Mouse (Mus musculus): ENCODE results near the gene Guca1b. TPM values are rescaled to one million over a fixed set of nuclear protein-coding genes. Genes with fewer than 3 reads are reported as not detected.
A peak's percentile ranks its signal among the peaks of the same experiment; 100 is the strongest.

The Guca1b gene
- not detected in 2 replicates for total RNA-seq (2015; ENCODE audit: low replicate concordance)
- not detected in 2 replicates for total RNA-seq (2017; ENCODE audit: low replicate concordance)

DNA sequence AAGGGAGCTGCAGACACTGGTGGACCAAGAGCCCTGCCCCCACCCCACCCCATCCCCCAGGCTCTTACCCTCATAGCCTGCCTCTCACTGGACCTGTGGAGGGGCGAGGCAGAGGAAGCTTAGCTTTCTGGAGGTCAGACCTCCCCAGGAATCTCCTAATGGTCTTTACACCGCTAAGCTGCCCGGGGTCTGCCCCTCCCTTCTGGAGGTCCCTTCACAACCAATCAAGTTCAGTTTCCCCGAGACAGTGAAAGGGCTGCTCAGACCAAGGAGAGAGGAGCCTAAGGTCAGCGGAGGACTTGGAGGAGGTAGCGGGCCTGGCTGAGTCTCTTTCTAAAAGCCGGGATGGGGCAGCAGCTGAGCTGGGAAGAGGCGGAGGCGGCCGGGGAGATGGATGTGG is at the start of gene Guca1b:
TSS of gene Guca1b (plus strand) at position 249 of the 400 bp plus-strand sequence.
- ATAC-seq (replicated peaks; ENCODE audit: low FRiP score, poor library complexity, severe bottlenecking) = no peak

DNA sequence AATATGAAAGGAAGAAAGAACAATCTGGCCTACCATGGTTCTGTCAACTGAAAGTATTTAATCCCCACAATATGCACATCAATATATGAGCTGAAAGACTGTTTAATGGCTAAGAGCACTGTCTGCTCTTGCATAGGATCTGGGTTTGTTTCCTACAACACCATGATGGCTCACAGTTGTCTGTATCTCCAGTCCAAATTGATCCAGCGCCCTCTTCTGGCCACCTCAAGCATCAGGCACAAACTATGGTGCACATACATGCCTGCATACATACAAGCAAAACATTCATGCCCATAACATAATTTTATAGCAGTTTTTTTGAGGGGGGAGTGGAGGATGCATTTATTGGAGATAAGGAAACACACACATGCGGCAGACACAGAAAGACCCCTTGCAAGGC is 42.1 kb upstream of the Guca1b start:
- no peak for ATAC-seq (replicated peaks; ENCODE audit: low FRiP score, poor library complexity, severe bottlenecking)

DNA sequence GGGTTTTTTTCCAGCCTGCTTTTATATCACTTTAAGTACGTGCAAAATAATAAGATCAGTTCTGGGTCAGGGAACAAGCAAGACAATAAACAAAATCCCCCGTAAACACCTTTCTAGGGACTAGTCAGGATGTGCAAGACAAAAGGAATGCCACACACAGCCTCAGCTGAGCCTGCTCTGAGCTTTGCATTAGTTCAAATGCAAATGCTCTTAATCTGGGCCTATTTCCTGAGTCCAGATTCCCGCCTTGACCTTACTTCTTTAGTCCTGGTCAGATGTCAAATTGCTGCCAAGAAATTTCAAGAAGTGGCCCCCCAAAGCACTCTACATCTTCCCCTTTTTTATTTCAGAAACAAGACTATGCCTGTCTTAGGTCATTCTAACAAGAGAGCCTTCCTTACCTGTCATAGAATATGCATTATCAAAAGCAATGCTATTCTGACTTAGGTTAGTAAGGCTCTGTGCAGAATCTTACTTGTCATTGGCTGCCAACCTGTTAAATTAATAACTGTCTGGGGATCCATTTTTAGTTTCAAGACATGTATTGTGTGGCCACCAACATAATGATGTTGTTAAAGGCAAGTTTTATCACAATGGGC is 35.4 kb upstream of the Guca1b start:
- no peak for ATAC-seq (replicated peaks; ENCODE audit: low FRiP score, poor library complexity, severe bottlenecking)

DNA sequence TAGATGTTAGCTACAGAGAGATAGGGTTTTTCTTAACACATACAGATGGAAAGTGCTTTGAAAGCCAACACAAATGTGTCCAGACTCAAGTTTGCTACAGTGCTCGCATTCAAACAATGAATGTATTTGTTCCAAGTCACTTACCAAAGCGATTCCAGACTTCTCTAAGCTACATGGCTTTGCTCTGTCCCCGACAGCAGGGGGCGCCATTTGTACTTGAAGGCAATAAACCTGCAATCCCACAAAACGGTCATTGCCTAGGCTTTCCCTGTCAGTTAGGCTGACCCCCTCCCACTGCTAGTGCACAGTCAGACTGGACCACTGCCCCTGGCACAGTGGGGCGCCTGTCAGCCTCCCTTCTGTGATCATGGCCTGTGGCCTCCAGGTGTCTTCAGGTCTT is 25.2 kb upstream of the Guca1b start:
- ATAC-seq (replicated peaks; ENCODE audit: low FRiP score, poor library complexity, severe bottlenecking) = peak; percentile 52; the same call in 1 of the 2 replicates

DNA sequence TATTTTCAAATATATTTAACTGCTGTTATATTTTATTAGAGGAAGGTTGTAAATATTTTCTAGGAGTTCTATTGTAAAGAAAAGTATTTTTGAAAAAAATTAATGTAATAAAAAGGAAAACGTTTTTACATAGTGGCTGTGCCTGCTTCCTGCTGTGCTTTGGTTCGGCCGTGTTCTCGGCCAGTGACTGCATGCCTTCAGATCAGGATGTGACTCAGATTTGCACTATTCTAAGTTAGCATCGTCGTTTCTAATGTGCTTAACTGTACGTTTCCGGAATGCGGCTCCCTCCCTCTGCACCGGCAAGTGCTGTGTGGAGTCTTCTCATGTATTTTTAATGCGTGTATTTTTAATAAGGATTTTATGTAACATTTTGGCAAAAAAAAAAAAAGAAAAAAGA is 23.9 kb upstream of the Guca1b start:
- no peak for ATAC-seq (replicated peaks; ENCODE audit: low FRiP score, poor library complexity, severe bottlenecking)

DNA sequence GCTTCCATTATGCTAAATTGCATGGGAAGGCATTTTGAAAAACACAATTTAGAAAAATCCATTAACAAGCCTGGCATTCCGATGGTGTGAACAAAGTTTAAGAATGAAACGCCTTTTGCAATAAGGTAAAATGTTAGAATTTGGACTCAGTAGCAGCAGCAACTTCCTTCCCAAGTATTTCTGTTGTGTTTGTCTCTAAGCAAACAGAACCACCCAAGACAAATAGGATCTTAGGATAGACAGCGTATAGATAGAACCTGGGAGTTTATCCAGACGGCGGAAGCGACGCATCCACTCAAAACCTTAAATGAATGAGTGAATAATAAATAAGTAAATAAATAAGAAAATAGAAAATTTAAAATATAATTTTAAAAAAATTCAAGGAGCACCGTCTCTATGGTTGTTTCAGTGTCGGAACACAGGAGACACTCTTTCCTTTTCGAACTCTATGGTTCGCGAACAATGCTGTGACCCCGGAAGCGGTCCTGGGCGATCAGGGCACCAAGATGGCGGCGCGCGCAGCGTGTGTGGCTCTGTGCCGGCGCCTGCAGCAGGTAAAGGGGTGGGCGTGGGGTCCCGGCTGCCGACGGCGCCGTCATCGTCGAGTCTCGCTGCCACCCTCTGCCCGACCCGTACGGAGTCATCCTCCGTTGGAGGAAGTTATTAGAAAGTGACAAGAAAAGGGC is 16.6 kb upstream of the Guca1b start, which contains the start of gene Mrps10:
TSS of gene Mrps10 (plus strand) at position 487 of the 686 bp plus-strand sequence.
- ATAC-seq (replicated peaks; ENCODE audit: low FRiP score, poor library complexity, severe bottlenecking) = peak; percentile 86

DNA sequence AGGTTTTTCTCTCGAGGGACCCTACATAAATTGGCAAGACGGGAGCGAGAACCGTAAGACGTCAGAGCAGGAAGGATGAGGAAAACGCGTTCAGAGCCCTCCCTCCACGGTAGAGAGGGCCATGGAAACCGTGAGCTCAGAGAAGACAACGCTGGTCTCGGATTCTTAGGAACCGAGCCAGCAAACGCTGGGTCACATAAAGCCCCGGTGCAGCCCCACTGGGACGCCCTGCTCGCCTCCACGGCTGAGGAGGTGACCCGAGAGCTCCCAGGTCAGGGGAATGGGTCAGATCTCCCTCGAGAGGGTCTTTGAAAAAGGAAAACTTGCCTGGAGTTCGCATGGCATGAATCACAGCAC is 16.1 kb upstream of the Guca1b start:
- peak; percentile 21; the same call in 1 of the 2 replicates for ATAC-seq (replicated peaks; ENCODE audit: low FRiP score, poor library complexity, severe bottlenecking)

DNA sequence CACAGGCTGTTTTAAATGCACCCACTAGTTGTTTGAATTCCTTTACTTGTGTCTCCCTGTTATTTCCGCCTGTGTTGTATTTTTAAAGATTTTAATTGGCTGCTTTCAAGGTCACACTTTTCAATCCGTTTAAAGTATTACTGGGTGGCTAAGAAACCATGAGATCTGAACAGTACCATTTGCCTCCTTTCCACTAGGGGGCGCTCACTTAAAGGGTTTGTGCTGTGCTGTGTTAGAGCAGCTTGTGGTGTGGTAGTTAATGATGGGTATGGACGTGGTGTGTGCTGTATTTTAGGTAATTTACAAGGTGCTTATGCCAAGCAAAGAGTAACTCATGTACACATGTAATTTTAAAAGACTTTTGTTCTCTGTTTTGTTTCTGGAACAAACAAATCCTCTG is 13.7 kb upstream of the Guca1b start:
- peak; percentile 67 for ATAC-seq (replicated peaks; ENCODE audit: low FRiP score, poor library complexity, severe bottlenecking)

DNA sequence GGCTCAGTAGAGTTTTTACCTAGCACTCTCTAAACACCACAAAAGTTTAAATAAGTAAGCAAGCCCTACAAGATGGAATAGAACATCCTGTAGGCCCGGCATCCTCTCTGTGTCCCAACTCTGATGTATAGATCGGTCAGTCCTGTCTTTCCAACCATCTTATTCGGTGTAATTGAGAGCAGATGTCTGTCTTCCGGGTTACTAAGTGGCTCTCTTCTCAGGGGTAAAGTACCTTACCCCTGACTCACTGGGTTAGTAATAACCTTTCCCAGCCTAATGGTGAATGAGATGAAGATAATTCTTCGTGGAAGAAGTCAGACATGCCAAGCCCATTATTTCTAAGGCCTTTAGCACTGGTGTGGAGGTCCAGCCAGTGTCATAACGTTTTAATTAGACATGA is 11.2 kb upstream of the Guca1b start:
- no peak for ATAC-seq (replicated peaks; ENCODE audit: low FRiP score, poor library complexity, severe bottlenecking)

DNA sequence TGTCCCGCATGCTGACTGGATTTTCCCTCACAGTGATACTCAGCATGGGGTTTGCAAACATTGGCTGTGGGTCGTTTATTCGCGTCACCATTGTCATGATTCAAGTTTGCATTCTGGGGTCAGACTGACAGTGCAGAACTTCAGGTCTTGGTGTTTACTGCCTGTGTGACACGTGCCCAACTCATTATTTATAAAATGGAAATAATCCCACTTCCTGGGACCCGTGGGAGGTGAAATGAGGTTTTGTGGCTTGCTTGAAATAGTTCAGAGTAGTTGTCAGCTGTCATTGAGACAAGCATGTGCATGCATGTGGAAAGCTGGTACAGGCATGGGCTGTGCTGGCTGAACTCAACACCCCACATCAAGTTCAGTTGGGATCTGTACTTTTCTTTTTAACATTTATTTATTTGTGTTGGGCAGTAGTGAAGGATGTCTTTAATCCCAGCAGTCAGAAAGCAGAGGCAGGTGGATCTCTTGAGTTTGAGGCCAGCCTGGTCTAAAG is 8.4 kb upstream of the Guca1b start:
- ATAC-seq (replicated peaks; ENCODE audit: low FRiP score, poor library complexity, severe bottlenecking) = no peak

DNA sequence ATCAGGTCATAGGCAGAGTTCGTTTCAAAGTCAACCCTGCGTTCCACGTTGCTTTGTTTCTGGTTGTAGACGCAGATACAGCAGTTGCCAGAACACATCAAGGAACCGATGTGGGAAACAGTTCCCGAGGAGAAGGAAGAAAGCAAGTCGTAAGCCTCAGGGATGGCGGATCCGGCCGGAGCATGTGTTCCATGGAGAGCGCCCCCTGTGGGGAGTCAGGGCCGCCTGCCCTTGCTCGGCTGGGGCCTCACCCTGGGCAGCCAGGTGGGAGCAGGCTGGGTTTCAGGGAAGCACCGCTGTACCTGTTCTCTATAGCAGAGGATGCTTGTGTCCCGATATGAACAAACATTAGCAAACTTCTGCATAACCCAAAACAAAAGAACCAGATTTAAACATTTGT is 7.1 kb upstream of the Guca1b start:
- ATAC-seq (replicated peaks; ENCODE audit: low FRiP score, poor library complexity, severe bottlenecking) = no peak

DNA sequence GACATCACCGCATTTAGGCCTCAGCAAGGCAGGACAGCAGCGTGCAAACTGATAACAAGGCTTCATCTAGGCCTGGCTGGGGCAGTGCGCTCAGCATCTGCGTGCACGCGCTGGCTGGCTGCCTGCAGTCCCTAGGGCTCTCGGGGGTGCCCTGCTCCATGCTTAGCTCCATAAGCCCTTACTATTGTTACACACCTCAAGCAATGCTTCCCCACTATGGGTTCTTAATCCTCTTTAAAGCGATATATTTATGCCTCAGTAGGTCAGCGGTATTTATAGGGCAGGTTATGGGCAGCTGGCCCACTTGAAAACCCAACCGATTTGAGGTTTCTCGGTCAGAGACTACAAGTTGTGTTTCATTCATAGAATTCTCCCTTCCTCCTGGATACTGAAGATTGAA is 3.3 kb upstream of the Guca1b start:
- ATAC-seq (replicated peaks; ENCODE audit: low FRiP score, poor library complexity, severe bottlenecking) = no peak

DNA sequence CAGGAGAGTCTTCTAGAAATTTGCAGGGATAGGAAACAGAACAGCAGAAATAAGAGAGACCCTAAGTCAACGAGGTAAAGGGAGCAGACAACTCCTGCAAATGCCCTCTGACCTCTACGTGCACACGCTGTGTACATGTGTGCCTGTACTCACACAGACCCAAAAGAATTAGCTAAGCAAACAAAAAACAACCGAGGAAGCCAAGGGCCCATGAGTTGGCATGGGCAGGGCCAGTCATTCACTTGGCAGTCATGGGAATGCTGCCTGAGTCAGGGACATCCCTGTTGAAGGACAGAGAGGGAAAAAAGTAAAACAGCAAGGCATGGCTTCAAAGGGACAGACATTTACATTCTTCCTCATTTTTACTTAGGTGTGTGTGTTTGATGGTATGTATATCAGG is 1.9 kb upstream of the Guca1b start:
- no peak for ATAC-seq (replicated peaks; ENCODE audit: low FRiP score, poor library complexity, severe bottlenecking)

DNA sequence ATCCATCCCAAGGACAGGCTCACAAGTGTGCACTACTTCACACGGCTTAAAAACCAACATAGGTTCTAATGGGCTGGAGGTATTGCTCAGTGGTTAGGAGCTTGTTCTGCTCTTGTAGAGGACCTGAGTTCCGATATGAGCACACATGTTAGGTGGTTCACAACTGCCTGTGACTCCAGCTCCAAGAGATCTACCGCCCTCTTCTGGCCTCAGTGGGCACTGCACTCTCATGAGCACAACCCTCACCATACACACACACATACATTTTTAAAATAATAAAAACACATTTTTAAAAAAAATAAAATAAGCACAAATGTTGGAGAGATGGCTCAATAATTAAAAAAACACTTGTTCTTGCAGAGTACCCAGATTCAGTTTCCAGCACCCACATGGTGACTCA is 1.1 kb upstream of the Guca1b start:
- ATAC-seq (replicated peaks; ENCODE audit: low FRiP score, poor library complexity, severe bottlenecking) = no peak

DNA sequence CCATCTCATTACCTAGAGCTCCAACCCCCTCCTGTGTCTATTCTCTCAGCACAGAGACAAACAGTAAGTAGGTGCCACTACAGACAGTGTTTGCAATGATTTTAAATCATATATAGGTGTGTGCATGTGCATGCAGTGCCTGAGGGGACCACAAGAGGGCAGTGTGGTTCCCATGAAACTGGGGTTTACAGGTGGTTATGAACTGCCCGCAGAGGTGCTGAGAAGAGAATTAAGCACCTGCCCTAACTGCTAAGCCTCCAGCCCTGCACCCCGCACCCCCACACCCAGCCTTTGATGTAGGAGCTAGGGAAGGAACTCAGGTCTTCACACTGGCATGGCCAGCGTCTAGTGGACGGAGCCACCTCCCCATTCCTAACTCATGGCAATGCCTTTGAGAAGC is 1.5 kb downstream of the Guca1b start:
- no peak for ATAC-seq (replicated peaks; ENCODE audit: low FRiP score, poor library complexity, severe bottlenecking)

DNA sequence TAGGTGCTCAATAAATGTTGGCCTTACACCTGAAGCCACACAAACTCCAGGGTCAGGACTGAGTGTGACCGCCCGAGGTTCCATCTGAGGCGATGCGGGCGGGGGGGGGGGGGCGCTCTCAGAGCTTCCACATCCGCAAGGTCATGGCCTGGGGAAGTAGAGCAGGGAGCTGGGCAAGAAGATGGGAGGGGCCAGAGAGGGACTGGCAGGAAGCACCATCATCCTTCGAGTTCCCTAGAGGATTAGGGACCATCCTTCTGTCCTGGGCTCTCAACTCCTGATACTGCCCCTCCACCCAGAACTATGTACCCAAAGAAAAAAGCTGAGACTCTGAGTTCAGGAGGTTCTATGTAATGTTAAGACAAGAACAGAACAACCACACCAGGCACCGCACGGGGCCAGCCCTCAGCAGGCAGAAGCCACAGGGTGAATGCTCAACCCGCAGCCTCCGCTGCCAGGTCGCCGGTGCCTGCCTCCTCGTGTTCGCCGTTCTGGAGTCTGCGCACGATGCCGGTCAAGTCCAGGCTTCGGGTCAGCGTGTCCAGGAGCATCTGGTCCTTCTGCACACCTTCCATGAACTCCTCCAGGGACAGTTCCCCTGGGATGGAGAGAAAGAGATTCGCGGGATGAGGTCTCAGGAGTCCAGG is 9.2 kb downstream of the Guca1b start:
- ATAC-seq (replicated peaks; ENCODE audit: low FRiP score, poor library complexity, severe bottlenecking) = no peak

DNA sequence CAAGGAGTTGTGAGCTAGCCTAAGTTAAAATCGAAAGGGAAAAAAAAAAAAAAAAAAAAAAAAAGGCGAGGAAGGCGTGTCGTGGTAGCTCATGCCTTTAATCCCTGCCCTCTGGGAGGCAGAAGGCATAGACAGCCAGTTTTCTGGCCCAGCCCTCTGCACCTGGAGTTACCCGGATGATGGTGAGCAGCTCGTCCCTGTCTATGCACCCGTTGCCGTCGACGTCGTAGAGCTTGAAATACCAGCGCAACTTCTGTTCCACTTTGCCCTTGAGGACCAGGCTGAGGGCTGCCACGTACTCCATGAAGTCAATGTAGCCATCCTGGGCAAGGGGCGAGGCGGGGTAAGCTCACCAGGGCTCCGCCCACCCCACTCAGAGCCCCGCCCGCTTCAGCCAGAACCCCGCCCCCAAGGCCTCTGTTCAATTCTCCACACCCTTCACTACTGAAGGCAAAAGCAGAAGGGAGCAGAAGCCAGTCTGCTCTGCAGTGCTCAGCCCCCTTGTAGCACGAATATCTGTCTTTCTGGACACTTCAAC is 10.3 kb downstream of the Guca1b start:
- peak; percentile 57; the same call in 1 of the 2 replicates for ATAC-seq (replicated peaks; ENCODE audit: low FRiP score, poor library complexity, severe bottlenecking)

DNA sequence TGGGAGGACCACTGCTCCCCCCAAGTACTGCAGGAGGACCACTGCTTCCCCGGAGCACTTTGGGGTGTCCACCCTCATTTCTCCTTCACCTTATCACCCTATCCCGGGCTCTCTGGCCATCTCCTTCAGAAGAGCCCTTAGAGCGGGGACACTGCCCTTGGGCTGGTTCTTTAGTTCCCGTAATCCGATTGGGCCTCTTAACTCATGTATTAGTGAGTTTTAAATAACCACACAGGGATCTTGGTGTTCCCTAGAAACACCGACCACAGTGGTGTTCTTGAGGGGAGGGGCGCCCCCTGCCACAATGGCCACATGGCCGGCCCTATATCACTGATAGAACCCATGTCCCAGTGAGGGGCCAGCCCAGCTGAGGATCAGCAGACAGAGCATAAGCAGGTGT is 13.9 kb downstream of the Guca1b start:
- no peak for ATAC-seq (replicated peaks; ENCODE audit: low FRiP score, poor library complexity, severe bottlenecking)

DNA sequence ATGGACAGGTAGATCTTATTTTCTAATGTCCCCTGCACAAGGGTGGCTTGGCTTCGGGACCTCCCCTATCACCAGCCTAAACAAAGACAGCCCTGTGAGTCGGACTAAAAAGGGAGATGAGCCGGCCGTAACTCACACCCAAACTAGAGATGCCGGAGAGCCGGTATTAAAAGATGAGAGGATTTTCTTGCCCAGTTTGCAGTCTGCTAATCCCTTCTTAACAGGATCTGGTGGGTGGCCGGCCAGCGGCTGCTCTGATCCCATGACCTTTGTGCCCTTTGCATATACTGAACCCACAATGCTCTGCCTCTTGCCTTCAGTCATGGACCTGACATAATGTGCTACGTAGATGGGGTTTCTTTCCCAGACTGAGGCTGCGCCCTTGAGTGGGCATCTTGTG is 15.3 kb downstream of the Guca1b start, which contains the start of gene Guca1a:
TSS of gene Guca1a (minus strand) at position 134 of the 400 bp plus-strand sequence.
- ATAC-seq (replicated peaks; ENCODE audit: low FRiP score, poor library complexity, severe bottlenecking) = no peak

DNA sequence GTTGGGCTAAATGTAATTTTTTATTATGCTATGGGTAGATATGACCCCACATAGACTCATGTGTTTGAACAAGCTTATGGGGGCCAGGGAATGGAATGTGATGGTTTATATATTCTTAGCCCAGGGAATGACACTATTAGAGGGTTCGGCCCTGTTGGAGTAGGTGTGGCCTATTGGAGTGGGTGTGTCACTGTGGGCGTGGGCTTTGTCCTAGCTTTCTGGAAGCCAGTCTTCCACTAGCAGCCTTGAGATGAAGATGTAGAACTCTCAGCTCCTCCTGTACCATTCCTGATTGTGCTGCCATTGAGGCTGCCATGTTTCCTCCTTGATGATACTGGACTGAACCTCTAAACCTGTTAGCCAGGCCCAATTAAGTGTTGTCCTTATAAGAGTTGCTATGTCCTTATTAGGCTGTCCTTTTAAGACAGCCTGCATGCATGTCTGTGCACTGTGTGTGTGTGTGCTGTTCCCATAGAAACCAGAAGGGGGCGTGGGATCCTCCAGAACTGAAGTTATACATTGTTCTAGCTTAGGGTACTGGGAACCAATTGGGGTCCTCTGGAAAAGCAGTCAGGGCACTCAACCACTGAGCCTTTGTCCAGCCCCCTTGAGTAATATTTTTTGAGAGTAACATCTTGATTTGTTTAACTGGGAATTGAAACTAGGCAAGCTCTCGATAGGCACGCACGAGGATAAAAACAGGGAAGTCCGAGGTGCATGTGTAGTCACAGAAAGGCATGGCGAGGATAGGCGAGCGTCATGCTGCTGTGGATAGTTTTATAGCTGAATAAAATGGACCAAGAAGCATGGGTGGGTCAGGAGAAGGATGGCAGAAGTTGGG is 22.7 kb downstream of the Guca1b start:
- ATAC-seq (replicated peaks; ENCODE audit: low FRiP score, poor library complexity, severe bottlenecking) = no peak

Measured in erythroid progenitor cell, adult 5-6 weeks (primary cell).